ENCODE assay signal across 7 mouse cellular contexts in the genomic region with DNA sequence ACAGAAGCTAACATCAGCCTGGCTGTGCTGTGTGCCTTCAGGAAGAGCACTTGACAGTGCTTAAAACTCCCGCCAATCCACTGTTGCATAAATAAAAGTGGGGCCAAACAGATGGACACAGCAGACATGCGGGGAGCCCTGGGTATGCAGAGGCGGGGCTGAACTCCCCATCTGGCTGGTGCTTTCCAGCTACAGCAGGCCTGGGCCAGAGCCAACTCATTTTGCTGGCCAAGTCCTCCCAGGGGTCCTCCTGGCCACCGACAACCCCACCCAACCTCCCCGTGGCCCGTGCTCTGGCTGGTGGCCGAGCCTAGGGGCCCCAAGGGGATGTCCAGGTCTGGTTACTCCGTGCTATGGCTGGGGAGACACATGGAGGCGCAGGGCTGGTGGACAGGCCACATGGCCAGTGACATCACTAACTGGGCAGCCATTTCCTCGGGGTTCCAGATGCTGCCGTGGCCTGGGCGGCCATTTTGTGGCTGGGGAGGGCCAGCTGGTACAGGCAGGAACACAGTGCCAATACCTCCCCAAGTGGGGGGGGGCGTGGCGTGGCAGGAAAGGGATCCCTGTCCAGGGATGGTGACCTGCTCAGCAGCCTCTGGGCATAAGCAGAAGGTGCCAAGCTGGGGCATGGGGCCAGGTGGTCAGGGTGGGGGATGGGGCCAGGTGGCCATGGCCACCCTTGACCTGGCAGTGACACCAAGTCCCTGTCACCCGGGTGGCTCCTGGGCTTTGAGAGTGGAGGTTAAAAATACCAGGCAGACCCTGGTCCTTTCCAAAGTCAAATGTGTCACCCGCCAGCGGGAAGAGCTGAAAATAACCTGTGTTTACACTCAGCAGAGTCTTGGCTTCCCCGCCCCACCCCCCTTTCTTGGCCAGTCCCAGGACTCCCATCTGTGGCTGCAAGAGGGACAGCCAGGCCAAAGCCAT. TPM values are rescaled to one million over a fixed set of nuclear protein-coding genes. Genes with fewer than 3 reads are reported as not detected.
DNase-seq lines count a peak whose midpoint lies in the region; ATAC-seq and TF ChIP-seq lines count a peak whose summit lies in the region.

No protein-coding gene starts in this region.

- no peak for TF ChIP-seq CTCF in intestine, postnatal 0 days (IDR thresholded peaks at IDR 0.05; ENCODE audit: low read depth)

- peaks cover 29% of the 10 kb centered on the region for H3K4me1 ChIP-seq in intestine, postnatal 0 days (replicated peaks; ENCODE audit: control insufficient read depth, insufficient read depth, low read length)
- H3K4me1 ChIP-seq in limb, embryonic 15.5 days = peaks cover 100% of the 10 kb centered on the region
- peaks cover 90% of the 10 kb centered on the region for H3K4me1 ChIP-seq in neural tube, embryonic 15.5 days

- no peaks in the 10 kb centered on the region for H3K9me3 ChIP-seq in intestine, postnatal 0 days (ENCODE audit: control insufficient read depth)
- no peaks in the 10 kb centered on the region for H3K9me3 ChIP-seq in limb, embryonic 15.5 days
- H3K9me3 ChIP-seq in neural tube, embryonic 15.5 days (replicated peaks) = no peaks in the 10 kb centered on the region

- H3K27ac ChIP-seq in intestine, postnatal 0 days (ENCODE audit: low read depth, low read length) = peak overlapping the region; percentile 81
- H3K27ac ChIP-seq in limb, embryonic 15.5 days = peak overlapping the region; percentile 93
- peak overlapping the region; percentile 80 for H3K27ac ChIP-seq in neural tube, embryonic 15.5 days (replicated peaks)

- DNase-seq in adrenal gland, postnatal 10 days = peak; percentile 93
- DNase-seq in cerebellum, postnatal 10 days = peak; percentile 97
- DNase-seq in heart, adult 11 months = peak; percentile 100
- no peak for DNase-seq in yolk sac, embryonic 10.5 days (ENCODE audit: low spot score)

- peaks cover 5% of the 10 kb centered on the region; the same call in 1 of the 2 replicates for H3K27me3 ChIP-seq in intestine, postnatal 0 days (replicated peaks; ENCODE audit: control insufficient read depth, insufficient read depth, low read length)
- H3K27me3 ChIP-seq in limb, embryonic 15.5 days = no peaks in the 10 kb centered on the region; the same call in 1 of the 2 replicates
- H3K27me3 ChIP-seq in neural tube, embryonic 15.5 days (replicated peaks) = peaks cover 11% of the 10 kb centered on the region

- WGBS in intestine, postnatal 0 days = 50% methylated on average over 18 of the region's 18 CpGs
- 45% methylated on average over 18 of the region's 18 CpGs for WGBS in limb, embryonic 15.5 days
- 49% methylated on average over 18 of the region's 18 CpGs for WGBS in neural tube, embryonic 15.5 days

- H3K4me2 ChIP-seq in intestine, postnatal 0 days (replicated peaks; ENCODE audit: low read depth) = peak overlapping the region; percentile 4
- peak overlapping the region; percentile 23; the same call in 1 of the 2 replicates for H3K4me2 ChIP-seq in limb, embryonic 15.5 days
- no peak overlapping the region for H3K4me2 ChIP-seq in neural tube, embryonic 15.5 days

- no peak overlapping the region for H3K9ac ChIP-seq in intestine, postnatal 0 days (ENCODE audit: low read depth, low read length)
- 0 out of 2 replicates have a peak overlapping the region, but pooled peaks have one; percentile 29 for H3K9ac ChIP-seq in limb, embryonic 15.5 days
- H3K9ac ChIP-seq in neural tube, embryonic 15.5 days (replicated peaks) = 0 out of 2 replicates have a peak overlapping the region, but pooled peaks have one; percentile 3

- H3K4me3 ChIP-seq in intestine, postnatal 0 days (ENCODE audit: low read depth, low read length) = no peak overlapping the region
- no peak overlapping the region for H3K4me3 ChIP-seq in limb, embryonic 15.5 days
- no peak overlapping the region for H3K4me3 ChIP-seq in neural tube, embryonic 15.5 days (replicated peaks)

- H3K36me3 ChIP-seq in intestine, postnatal 0 days (ENCODE audit: control insufficient read depth, insufficient read depth) = peaks cover 6% of the 10 kb centered on the region; the same call in 1 of the 2 replicates
- peaks cover 49% of the 10 kb centered on the region for H3K36me3 ChIP-seq in limb, embryonic 15.5 days
- H3K36me3 ChIP-seq in neural tube, embryonic 15.5 days = peaks cover 17% of the 10 kb centered on the region

- no peak; the same call in 1 of the 2 replicates for ATAC-seq in intestine, postnatal 0 days
- ATAC-seq in limb, embryonic 15.5 days (ENCODE audit: insufficient number of reproducible peaks, low FRiP score, low TSS enrichment, low read depth) = 0 out of 2 replicates have a peak, but pooled peaks have one; percentile 4
- no peak for ATAC-seq in neural tube, embryonic 15.5 days (ENCODE audit: low FRiP score)

RNA-seq across cellular contexts. Expression of gene Smim24, which starts 18.9 kb away (rescaled TPM):
- total RNA-seq in adrenal gland, postnatal 10 days (2021) = 1 to 10 TPM; 1.2 to 1.6 TPM
- 1,233 and 1,333 TPM in 2 replicates for polyA plus RNA-seq in intestine, postnatal 0 days (2015; fragmentation: Nextera tagmentation; extraction: Ambion mirVana)
- 2.9 and 3.6 TPM in 2 replicates for polyA plus RNA-seq in limb, embryonic 15.5 days (2015; fragmentation: Nextera tagmentation; extraction: Ambion mirVana)
- 2.5 and 9.3 TPM in 2 replicates for polyA plus RNA-seq in neural tube, embryonic 15.5 days (2015; fragmentation: Nextera tagmentation; extraction: Ambion mirVana)

RNA-seq across cellular contexts. Expression of gene Gm48552, which starts 22.9 kb away (rescaled TPM):
- total RNA-seq in adrenal gland, postnatal 10 days (2021) = 1 to 10 TPM in 1 of 2 experiments, under 1 TPM in 1; 0.45 to 1.9 TPM
- polyA plus RNA-seq in intestine, postnatal 0 days (2015; fragmentation: Nextera tagmentation; extraction: Ambion mirVana) = 0.31 TPM in 1 of 2 replicates, not detected in the other
- 0.51 and 1.7 TPM in 2 replicates for polyA plus RNA-seq in limb, embryonic 15.5 days (2015; fragmentation: Nextera tagmentation; extraction: Ambion mirVana)
- polyA plus RNA-seq in neural tube, embryonic 15.5 days (2015; fragmentation: Nextera tagmentation; extraction: Ambion mirVana) = 3.4 and 3.6 TPM in 2 replicates

RNA-seq across cellular contexts. Expression of gene Gm48551, which starts 27.5 kb away (rescaled TPM):
- total RNA-seq in adrenal gland, postnatal 10 days (2021) = 1 to 10 TPM; 1.1 to 1.6 TPM
- polyA plus RNA-seq in intestine, postnatal 0 days (2015; fragmentation: Nextera tagmentation; extraction: Ambion mirVana) = 0.76 and 1.1 TPM in 2 replicates
- polyA plus RNA-seq in limb, embryonic 15.5 days (2015; fragmentation: Nextera tagmentation; extraction: Ambion mirVana) = 2.1 and 3.1 TPM in 2 replicates
- 5.7 and 7.2 TPM in 2 replicates for polyA plus RNA-seq in neural tube, embryonic 15.5 days (2015; fragmentation: Nextera tagmentation; extraction: Ambion mirVana)

RNA-seq across cellular contexts. Expression of gene Dohh, which starts 27.5 kb away (rescaled TPM):
- 10 to 100 TPM; 52.8 to 54.2 TPM for total RNA-seq in adrenal gland, postnatal 10 days (2021)
- polyA plus RNA-seq in intestine, postnatal 0 days (2015; fragmentation: Nextera tagmentation; extraction: Ambion mirVana) = 54.0 and 59.4 TPM in 2 replicates
- 79.8 and 88.7 TPM in 2 replicates for polyA plus RNA-seq in limb, embryonic 15.5 days (2015; fragmentation: Nextera tagmentation; extraction: Ambion mirVana)
- polyA plus RNA-seq in neural tube, embryonic 15.5 days (2015; fragmentation: Nextera tagmentation; extraction: Ambion mirVana) = 101 TPM in 2 replicates

RNA-seq across cellular contexts. Expression of gene Fzr1, which starts 33.4 kb away (rescaled TPM):
- total RNA-seq in adrenal gland, postnatal 10 days (2021) = 10 to 100 TPM; 42.1 to 51.7 TPM
- 40.8 and 45.2 TPM in 2 replicates for polyA plus RNA-seq in intestine, postnatal 0 days (2015; fragmentation: Nextera tagmentation; extraction: Ambion mirVana)
- polyA plus RNA-seq in limb, embryonic 15.5 days (2015; fragmentation: Nextera tagmentation; extraction: Ambion mirVana) = 82.2 and 90.9 TPM in 2 replicates
- 132 and 146 TPM in 2 replicates for polyA plus RNA-seq in neural tube, embryonic 15.5 days (2015; fragmentation: Nextera tagmentation; extraction: Ambion mirVana)

Comparison
In these comparisons a context has a peak if more than half of its experiments do, and no peak if none do; other contexts are left out.
1. RNA of gene Smim24, which starts 18.9 kb away (polyA plus RNA-seq): 1,233 to 1,333 TPM in intestine, postnatal 0 days; 2.9 to 3.6 TPM in limb, embryonic 15.5 days and 2.5 to 9.3 TPM in neural tube, embryonic 15.5 days; every median in the first group is over 100 times any median in the second.
2. Peak in every context shown above with its lines, with median percentiles within 50 percentile points of each other: H3K27ac ChIP-seq.